Mouse (Mus musculus) lung, adult 2 months (tissue): ENCODE results near the gene Ankle2.

Source experiments
- CTCF ChIP-seq: fragments of 200-500 bp; IDR thresholded peaks from 2 replicates; pipeline ENCODE4 v1.5.1; 2011; ENCODE audit warnings: mild to moderate bottlenecking, low read length, control low read depth; ENCODE audit not compliant: insufficient read depth
- POLR2A ChIP-seq: fragments of 200-500 bp; IDR thresholded peaks from 2 replicates; pipeline ENCODE4 v1.6.1; 2011; ENCODE audit warnings: low read depth, mild to moderate bottlenecking, control low read depth, low read length, borderline replicate concordance; ENCODE audit errors: extremely low read depth

- TF ChIP-seq CTCF (no peak), POLR2A (no peak)
Observed at GRCm38 (mm10) chr5:110276910-110277309, 46.1 kb downstream of the Ankle2 start.
